Mouse (Mus musculus): ENCODE measurements at regions not wholly inside any gene's neighbourhood (a gene's known extent, or its start where the extent isn't known, plus 50 kb on each side); places are given as distances from the start of the nearest gene placed in this dataset.

DNA sequence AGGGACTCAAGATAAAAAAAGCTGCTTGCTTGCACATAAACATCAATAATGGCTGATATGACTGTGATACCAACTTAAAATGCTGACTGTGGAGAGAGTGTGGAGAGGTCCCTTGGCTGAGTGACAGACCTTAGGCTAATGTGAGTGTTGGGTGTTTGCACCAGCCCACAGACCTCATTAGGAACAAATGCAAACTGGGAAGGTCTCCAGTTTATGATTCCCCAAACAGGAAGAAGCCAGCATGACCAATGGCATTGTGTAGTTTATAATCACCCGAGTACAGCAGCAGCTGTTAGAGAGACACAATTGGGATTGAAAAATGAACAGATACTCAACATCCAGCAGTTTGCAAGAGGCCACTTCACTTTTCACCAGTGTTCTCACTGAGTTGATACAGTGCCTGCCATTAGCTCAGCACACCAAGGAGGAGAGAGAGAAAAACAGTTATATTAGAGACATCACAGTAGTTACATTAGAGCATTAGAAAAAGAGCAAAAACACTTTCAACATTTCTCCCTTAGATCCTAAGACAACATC lies 90.3 kb upstream of the Impg1 start:
- TF ChIP-seq EP300 (IDR thresholded peaks at IDR 0.05) = no peak
- no peak for TF ChIP-seq CTCF (IDR thresholded peaks at IDR 0.05)

Data from lung, postnatal 0 days (tissue).